Mouse (Mus musculus): Measurements from ENCODE around the gene Glis3.

DNA sequence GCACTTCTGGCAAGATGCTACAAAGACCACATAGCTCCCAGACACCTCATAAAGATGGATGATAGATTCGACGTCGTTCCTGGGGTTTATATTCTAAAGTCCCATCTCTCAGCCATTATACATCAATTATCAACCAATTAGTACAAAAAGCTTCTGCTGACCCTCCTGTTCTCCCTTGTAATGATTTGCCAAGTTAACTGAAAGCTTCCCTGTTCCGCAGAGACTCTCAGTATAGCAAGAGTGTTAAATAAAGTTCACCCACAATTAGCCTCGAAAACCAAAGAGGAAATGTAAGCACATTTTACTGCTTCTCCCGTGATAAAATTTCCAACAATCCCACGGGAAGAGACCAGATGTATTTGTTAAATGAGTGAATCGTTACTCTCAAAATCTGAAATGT lies 129.3 kb downstream of the Glis3 start:
- no peak for TF ChIP-seq CTCF (IDR thresholded peaks at IDR 0.05)
- no peak for TF ChIP-seq EP300 (IDR thresholded peaks at IDR 0.05)
